Mouse (Mus musculus): Measurements from ENCODE around the gene Pik3c2b.

DNA sequence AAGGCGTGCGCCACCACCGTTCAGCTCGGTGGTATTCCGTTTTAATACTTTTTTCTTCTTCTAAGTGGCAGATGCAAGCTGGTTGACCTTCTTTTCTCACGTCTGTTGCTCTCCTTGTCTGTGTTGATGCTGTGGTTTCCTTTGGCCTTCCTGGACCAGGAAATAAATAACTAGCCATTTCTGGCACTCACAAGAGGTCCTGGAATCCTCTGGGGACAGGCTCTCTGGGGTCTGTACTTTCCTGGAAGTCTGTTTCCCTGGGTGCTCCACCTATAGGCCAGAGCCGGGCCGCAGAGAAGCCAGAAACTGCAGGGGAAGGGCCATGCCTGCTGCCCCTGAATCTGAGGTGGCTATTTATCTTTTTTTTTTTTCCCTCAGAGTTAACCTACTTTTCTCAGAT, 8.9 kb downstream of the Pik3c2b start:
- TF ChIP-seq GATA1 (IDR thresholded peaks at IDR 0.05; ENCODE audit: low read length) (no peak), TAL1 (IDR thresholded peaks at IDR 0.05; ENCODE audit: low read length) (no peak)
